Mouse (Mus musculus) kidney, embryonic 16.5 days (tissue): ENCODE results near the gene Mpped2. TPM values are rescaled to one million over a fixed set of nuclear protein-coding genes. Genes with fewer than 3 reads are reported as not detected.

Experiments
- ATAC-seq: fragments of 200-750 bp; cut with Nextera tagmentation; 2 replicates; pipeline ENCODE4 v1.8.0; 2017; ENCODE audit warnings: moderate TSS enrichment; ENCODE audit not compliant: low FRiP score, low TSS enrichment
- H3K27ac ChIP-seq: fragments of 300-500 bp; sonication (generic); 2 replicates; pipeline ENCODE4 v1.5.1; 2014; ENCODE audit warnings: low read length
- H3K27me3 ChIP-seq: fragments of 300-500 bp; sonication (generic); 2 replicates; pipeline ENCODE4 v1.6.1; 2014; ENCODE audit warnings: low read length, control low read depth, mixed read lengths; ENCODE audit not compliant: insufficient read depth
- H3K36me3 ChIP-seq: fragments of 300-500 bp; sonication (generic); 2 replicates; pipeline ENCODE4 v1.6.1; 2014; ENCODE audit warnings: low read length, control low read depth, mixed read lengths; ENCODE audit not compliant: insufficient read depth
- H3K4me1 ChIP-seq: fragments of 300-500 bp; sonication (generic); 2 replicates; pipeline ENCODE4 v1.6.1; 2014; ENCODE audit warnings: low read length, control low read depth, mixed read lengths; ENCODE audit not compliant: insufficient read depth
- H3K4me2 ChIP-seq: fragments of 300-500 bp; sonication (generic); replicated peaks from 2 replicates; pipeline ENCODE4 v1.6.1; 2014; ENCODE audit warnings: low read depth, low read length
- H3K4me3 ChIP-seq: fragments of 300-500 bp; sonication (generic); 2 replicates; pipeline ENCODE4 v1.5.1; 2014; ENCODE audit warnings: mild to moderate bottlenecking, low read length
- H3K9ac ChIP-seq: fragments of 300-500 bp; sonication (generic); replicated peaks from 2 replicates; pipeline ENCODE4 v1.6.1; 2014; ENCODE audit warnings: low read length
- H3K9me3 ChIP-seq: fragments of 300-500 bp; sonication (generic); 2 replicates; pipeline ENCODE4 v1.6.1; 2016; ENCODE audit warnings: low read length, control low read depth
- WGBS: fragments of 180-500 bp; shearing (Covaris S2); extraction: QIAGEN DNeasy Blood & Tissue Kit; methylation state at CpG from one replicate; pipeline ENCODE4 v1.1.7; 2014; 5-methylcytosine and 5-hydroxymethylcytosine counted together
- polyA plus RNA-seq: library from polyadenylated mRNA; unstranded; fragments of >200 nt; fragmentation: Nextera tagmentation; extraction: Ambion mirVana; gene quantifications from 2 replicates; pipeline ENCODE4 v1.2.1, GENCODE M21; 2015

The Mpped2 gene
- polyA plus RNA-seq, 1 experiment from 2014 or later: 28.6 TPM

DNA sequence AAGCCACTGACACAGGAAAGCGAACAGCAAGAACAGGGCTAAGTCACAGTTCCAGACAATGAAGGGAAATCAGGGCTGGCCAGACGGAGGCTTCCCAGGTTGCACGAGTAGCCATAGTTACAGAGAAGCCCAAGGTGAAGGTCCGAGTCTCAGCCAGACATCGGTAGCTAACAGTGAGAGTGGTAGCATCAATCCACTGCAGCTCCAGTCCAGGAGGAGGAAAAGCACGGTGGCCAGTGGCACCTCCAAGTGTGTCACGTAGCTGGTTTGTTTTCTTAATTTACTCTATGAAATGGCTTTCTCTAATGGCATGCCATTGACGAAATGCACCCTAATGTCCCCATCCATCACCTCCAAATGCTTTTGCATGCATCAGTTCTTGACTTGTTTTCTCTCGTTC is 180.1 kb downstream of the Mpped2 start:
- no peaks in the 10 kb centered on the region; the same call in 1 of the 2 replicates for H3K27me3 ChIP-seq
- peaks cover 7% of the 10 kb centered on the region; the same call in 1 of the 2 replicates for H3K4me1 ChIP-seq
- 68% methylated on average over 9 of the region's 9 CpGs for WGBS
- H3K4me3 ChIP-seq: no peak overlapping the region
- no peak for ATAC-seq
- no peak overlapping the region for H3K4me2 ChIP-seq
- no peak overlapping the region for H3K9ac ChIP-seq
- no peaks in the 10 kb centered on the region for H3K36me3 ChIP-seq
- no peak overlapping the region for H3K27ac ChIP-seq
- no peaks in the 10 kb centered on the region for H3K9me3 ChIP-seq

DNA sequence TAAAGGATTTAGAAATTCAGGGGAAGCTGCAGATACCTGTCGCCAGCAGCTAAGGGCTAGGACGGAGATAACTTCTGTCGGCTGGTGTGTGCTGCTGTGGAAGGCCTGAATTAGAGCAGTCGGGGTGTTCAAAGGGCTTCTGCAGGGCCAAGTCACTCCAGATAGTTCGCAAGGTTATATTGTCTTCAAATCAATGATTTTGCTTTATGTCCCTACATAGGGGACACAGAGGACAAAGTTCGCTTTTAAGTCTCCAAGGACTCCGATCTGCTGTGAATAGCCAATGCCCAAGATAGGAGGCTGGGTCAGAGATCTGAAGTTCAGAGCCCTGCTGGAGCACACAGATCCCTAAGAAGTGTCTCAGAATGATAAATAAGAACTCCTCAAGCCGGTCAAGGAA is 190.3 kb downstream of the Mpped2 start:
- H3K36me3 ChIP-seq: no peaks in the 10 kb centered on the region
- no peaks in the 10 kb centered on the region for H3K4me1 ChIP-seq
- no peak for ATAC-seq
- no peak overlapping the region for H3K4me3 ChIP-seq
- no peaks in the 10 kb centered on the region for H3K27me3 ChIP-seq
- H3K9ac ChIP-seq: no peak overlapping the region
- H3K4me2 ChIP-seq: no peak overlapping the region
- no peak overlapping the region for H3K27ac ChIP-seq
- no peaks in the 10 kb centered on the region for H3K9me3 ChIP-seq
- WGBS: 35% methylated on average over 8 of the region's 8 CpGs

DNA sequence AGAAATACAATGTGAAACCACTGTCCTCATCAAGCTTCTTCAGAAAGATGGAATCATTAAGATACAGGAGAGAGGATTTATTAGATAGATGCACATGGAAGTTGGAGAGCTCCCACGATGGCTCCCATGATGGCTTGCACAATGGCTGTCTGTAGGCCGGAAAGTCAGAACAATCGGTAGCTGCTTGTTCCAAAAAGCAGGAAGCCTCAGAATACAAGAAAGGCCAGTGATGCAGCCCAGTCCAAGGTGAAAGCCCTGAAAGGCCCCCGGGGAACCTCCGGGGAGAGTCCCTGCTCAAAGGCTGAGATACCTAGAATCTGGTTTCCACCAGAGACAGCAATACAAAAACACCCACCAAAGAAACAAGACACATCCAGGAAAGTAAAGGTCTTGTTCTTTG is 195.1 kb downstream of the Mpped2 start:
- no peak overlapping the region for H3K9ac ChIP-seq
- H3K9me3 ChIP-seq: no peaks in the 10 kb centered on the region
- no peak for ATAC-seq
- H3K27me3 ChIP-seq: no peaks in the 10 kb centered on the region
- H3K4me2 ChIP-seq: no peak overlapping the region
- no peaks in the 10 kb centered on the region for H3K36me3 ChIP-seq
- no peak overlapping the region for H3K4me3 ChIP-seq
- peaks cover 9% of the 10 kb centered on the region; the same call in 1 of the 2 replicates for H3K4me1 ChIP-seq
- 96% methylated on average over 5 of the region's 5 CpGs for WGBS
- H3K27ac ChIP-seq: no peak overlapping the region

DNA sequence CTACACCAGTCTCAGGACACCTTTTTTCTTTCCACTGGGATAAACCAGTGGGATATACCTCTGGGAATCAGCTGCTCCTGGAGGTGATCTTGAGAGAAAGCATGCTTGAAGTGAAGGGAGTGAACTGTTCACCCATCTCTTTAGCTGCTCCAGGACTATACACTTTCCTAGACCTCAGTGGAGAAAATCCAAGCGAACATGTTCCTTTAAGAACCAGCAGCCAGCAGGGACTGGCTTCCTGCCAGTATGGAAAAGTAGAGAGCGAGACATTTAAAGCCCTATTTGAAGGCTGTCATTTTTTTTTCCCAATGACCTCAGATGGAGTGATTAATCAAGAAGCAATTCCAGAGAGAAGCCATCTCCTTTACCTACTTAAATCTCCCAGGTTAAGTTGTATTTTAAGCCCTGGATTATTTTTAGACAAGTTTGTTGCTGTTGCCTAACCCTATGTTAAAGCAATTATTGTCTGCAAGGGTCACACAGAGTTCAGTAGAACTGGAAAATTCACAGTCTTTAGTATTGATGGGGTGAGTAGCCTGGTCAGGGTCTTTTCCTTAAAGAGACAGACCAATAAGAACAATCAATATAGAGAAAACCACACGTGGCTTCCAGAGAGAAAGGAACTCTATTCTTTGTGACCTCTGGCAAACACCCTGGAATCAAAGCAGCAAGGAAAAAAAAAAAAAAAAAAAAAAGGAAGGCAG is 196.4 kb downstream of the Mpped2 start:
- no peak overlapping the region for H3K4me2 ChIP-seq
- peak; percentile 77; the same call in 1 of the 2 replicates for ATAC-seq
- WGBS: 17% methylated on average over 3 of the region's 3 CpGs

DNA sequence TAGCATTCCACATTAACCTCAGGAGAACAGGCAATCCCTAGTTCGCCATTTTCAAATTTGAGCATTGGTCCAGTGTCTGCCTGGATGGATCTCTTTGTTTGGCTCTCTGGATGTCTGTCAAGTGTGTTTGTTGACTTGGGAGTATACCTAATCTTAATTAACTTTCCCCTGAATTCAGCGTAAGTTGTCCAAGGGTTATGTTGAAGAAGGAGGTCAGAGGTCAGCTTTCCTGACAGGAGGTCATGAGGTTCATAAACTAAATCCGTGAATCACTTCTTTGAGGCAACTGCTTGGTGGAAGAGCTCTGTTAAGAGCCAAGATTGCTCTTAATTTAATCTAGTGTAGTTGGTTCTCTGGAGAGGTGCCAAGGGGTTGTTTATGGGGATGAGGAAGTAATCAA is 200.3 kb downstream of the Mpped2 start:
- ATAC-seq: no peak
- peaks cover 9% of the 10 kb centered on the region; the same call in 1 of the 2 replicates for H3K4me1 ChIP-seq
- H3K36me3 ChIP-seq: no peaks in the 10 kb centered on the region
- no peak overlapping the region for H3K9ac ChIP-seq
- H3K4me3 ChIP-seq: no peak overlapping the region
- H3K27ac ChIP-seq: no peak overlapping the region
- H3K9me3 ChIP-seq: no peaks in the 10 kb centered on the region
- H3K4me2 ChIP-seq: no peak overlapping the region
- 35% methylated on average over 3 of the region's 3 CpGs for WGBS
- no peaks in the 10 kb centered on the region for H3K27me3 ChIP-seq

More for the DNA sequence above, 196.4 kb downstream of the Mpped2 start:
- H3K4me3 ChIP-seq: no peak overlapping the region
- H3K9ac ChIP-seq: no peak overlapping the region
- H3K27me3 ChIP-seq: no peaks in the 10 kb centered on the region
- no peaks in the 10 kb centered on the region for H3K9me3 ChIP-seq
- H3K36me3 ChIP-seq: no peaks in the 10 kb centered on the region
- peaks cover 9% of the 10 kb centered on the region; the same call in 1 of the 2 replicates for H3K4me1 ChIP-seq
- peak overlapping the region; percentile 43; the same call in 1 of the 2 replicates for H3K27ac ChIP-seq

DNA sequence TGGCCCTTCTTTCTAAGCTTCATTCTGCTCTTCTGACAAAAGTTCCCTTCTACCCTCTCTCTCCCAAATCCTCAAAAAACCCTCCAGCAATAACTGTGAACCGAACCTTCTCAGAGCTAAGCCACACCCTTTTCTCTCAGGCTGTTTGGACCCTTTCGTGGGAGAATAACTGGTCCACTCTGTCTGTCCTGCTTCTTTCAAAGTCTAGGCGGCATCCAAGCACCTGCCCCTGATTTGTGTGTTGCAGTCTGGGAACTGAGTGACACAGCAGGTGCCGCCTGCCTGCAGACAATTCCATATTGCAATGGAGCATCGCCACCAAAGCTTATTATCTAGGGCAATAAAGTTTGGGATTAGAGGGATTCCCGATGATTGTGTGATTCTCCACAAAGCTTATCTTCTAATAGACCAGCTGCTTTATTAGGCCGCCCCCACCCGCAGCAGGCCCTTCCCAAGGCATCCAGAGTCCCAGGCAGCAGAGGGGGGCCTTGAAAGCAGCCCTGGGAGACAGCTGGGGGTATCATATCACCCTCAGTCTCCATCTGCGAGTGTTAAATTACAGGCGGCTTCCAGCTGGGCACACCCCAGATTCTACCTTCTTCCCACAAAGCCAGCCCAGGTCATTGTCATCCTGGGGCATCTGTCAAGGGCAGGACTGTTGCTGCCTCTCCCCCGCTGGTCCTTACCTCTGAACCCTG is 202.4 kb downstream of the Mpped2 start:
- no peak overlapping the region for H3K4me2 ChIP-seq
- no peak overlapping the region for H3K4me3 ChIP-seq
- H3K36me3 ChIP-seq: no peaks in the 10 kb centered on the region
- no peak overlapping the region for H3K9ac ChIP-seq
- 28% methylated on average over 11 of the region's 11 CpGs for WGBS
- no peaks in the 10 kb centered on the region for H3K9me3 ChIP-seq
- no peaks in the 10 kb centered on the region for H3K4me1 ChIP-seq
- no peaks in the 10 kb centered on the region for H3K27me3 ChIP-seq
- ATAC-seq: peak; percentile 82
- H3K27ac ChIP-seq: no peak overlapping the region

DNA sequence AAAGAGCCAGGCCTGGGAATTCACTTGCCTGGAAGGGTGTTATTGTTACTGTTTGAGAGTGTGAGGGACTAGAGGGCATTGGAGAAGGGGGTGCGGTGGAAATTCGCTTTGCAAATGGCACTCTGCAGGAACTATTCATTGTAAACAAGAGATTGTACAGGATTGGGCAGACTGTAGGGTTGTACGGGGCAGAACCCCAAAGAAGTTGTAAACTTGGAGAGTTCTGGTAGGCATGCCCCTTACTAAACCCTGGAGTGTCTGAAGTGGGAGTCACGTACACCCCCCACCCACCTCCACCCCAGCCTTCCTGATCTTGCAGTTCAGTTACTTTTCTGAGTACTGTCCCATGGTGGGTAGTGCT is 202.9 kb downstream of the Mpped2 start:
- no peaks in the 10 kb centered on the region for H3K4me1 ChIP-seq
- WGBS: 51% methylated on average over 4 of the region's 4 CpGs
- no peak overlapping the region for H3K9ac ChIP-seq
- H3K4me2 ChIP-seq: no peak overlapping the region
- peak; percentile 27; the same call in 1 of the 2 replicates for ATAC-seq
- H3K27ac ChIP-seq: no peak overlapping the region
- no peaks in the 10 kb centered on the region for H3K27me3 ChIP-seq
- no peak overlapping the region for H3K4me3 ChIP-seq
- H3K36me3 ChIP-seq: no peaks in the 10 kb centered on the region
- no peaks in the 10 kb centered on the region for H3K9me3 ChIP-seq

DNA sequence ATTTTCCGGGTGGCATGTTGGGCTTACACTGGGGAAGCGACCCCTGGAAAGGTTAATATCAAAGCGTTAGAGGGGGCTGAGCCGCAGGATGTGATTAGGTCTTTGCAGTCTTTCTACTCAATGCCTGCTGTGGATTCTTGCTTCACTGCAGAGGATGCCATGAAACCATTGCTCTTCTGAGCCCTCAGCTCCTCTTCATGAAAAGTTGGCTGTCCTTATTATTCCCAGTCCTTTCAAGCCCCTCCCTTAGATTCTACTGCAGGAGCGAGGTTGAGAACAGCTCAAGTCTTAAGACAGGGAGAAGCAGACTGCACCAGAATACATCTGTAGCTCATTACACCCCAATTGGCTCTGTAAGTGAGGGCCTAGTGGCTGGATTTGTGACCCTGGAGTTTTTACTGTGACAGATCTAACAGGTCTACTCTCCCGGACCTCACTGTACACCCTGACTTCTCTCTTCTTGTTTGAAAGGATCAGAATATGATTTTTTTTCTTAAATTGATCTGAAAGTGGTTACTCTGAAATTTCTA is 218.9 kb downstream of the Mpped2 start:
- Histone ChIP-seq H3K27ac (no peak overlapping the region), H3K4me1 (no peaks in the 10 kb centered on the region)

More for the DNA sequence above, 218.9 kb downstream of the Mpped2 start:
- 70% methylated on average over 6 of the region's 6 CpGs for WGBS
- no peak for ATAC-seq
- Histone ChIP-seq H3K4me3 (no peak overlapping the region), H3K9ac (no peak overlapping the region), H3K36me3 (no peaks in the 10 kb centered on the region), H3K9me3 (no peaks in the 10 kb centered on the region), H3K27me3 (no peaks in the 10 kb centered on the region), H3K4me2 (no peak overlapping the region)
